Mouse (Mus musculus): Measurements from ENCODE around the gene Dirc2. TPM values are rescaled to one million over a fixed set of nuclear protein-coding genes. Genes with fewer than 3 reads are reported as not detected.

The Dirc2 gene
- polyA plus RNA-seq, 1 experiment from 2014 or later: 11.1 TPM

DNA sequence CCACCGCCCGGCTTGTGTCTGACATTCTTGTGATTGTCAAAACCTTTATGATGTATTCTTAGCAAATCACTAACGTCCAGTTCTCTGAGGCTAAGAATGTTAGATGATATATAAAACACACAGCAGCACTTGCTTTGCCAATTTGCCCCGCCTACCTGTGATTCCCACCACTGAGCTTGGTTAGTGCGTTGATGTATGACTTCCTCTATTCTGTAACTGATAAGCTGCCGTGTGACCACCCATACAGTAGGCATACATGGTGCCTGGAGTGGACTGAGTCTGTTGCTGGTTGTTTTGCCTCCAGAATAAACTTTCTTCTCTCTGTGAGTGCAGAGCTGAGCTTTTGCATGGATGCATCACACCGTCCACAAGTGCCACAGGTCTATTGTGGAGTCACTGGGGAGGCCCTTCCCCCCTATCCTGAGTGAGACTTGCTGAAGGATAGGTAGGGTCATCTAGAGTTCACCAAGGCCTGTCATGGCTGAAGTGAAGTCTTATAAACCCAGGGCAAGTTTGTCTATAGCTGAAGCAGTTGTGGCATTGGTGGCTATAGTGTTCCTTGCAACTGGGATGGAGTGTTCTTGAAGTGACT lies 15.1 kb upstream of the Dirc2 start:
- Histone ChIP-seq H3K36me3 (replicated peaks) (peaks cover 22% of the 10 kb centered on the region), H3K27me3 (replicated peaks; ENCODE audit: low read depth, poor library complexity, severe bottlenecking) (no peaks in the 10 kb centered on the region), H3K4me1 (peaks cover 2% of the 10 kb centered on the region; the same call in 1 of the 2 replicates), H3K4me3 (no peak overlapping the region), H3K9me3 (no peaks in the 10 kb centered on the region), H3K27ac (replicated peaks) (no peak overlapping the region)
- no peak for DNase-seq (ENCODE audit: low spot score)
- WGBS: 88% methylated on average over 7 of the region's 7 CpGs

- 85% methylated on average over 3 of the region's 3 CpGs for WGBS
- Histone ChIP-seq H3K27ac (replicated peaks) (no peak overlapping the region), H3K36me3 (replicated peaks) (peaks cover 12% of the 10 kb centered on the region)
These were observed 14.0 kb upstream of the Dirc2 start for GRCm38 (mm10) chr16:35783207-35783573.

DNA sequence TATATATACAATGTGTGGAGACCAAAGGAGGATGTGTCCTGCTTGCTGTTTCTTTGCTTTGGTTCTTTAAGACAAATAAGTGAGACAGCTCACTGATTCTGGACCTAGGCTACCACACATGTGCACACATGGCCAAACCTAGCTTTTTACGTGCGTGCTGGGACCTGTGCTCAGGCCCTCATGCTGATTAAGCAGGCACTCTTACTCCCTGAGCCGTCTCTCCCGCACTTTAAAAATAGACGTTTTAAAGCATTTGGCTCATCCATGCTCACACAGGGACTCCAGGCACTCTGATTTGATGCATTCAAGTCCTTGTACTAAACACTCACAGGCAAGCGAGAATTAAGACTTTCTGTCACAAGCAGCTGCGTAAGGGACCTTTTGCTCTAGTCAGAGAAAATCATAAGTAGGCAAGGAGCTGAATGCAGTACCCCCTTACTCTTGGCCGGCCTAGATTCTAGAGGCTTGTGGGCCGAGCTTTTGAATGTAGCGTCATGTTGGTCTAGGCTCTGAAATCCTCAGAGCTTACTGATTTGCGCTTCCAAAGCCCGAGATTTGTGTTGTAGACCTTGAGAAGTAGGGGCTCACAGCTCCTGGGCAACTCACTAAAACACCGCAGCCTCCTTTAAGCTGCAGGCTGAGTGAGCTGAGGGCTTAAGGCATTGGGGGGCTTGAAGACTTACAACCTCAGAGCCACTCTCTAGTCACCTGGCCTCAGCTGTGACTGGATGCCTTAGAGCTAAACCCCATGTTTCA lies 13.5 kb upstream of the Dirc2 start:
- 86% methylated on average over 13 of the region's 13 CpGs for WGBS
- peaks cover 6% of the 10 kb centered on the region for H3K36me3 ChIP-seq (replicated peaks)
- no peak for DNase-seq (ENCODE audit: low spot score)
- H3K9me3 ChIP-seq: no peaks in the 10 kb centered on the region
- no peaks in the 10 kb centered on the region for H3K27me3 ChIP-seq (replicated peaks; ENCODE audit: low read depth, poor library complexity, severe bottlenecking)
- H3K27ac ChIP-seq (replicated peaks): no peak overlapping the region
- peaks cover 2% of the 10 kb centered on the region; the same call in 1 of the 2 replicates for H3K4me1 ChIP-seq
- no peak overlapping the region for H3K4me3 ChIP-seq

More at GRCm38 (mm10) chr16:35783207-35783573, 14.0 kb upstream of the Dirc2 start:
- DNase-seq (ENCODE audit: low spot score): no peak
- Histone ChIP-seq H3K9me3 (no peaks in the 10 kb centered on the region), H3K4me1 (peaks cover 2% of the 10 kb centered on the region; the same call in 1 of the 2 replicates), H3K27me3 (replicated peaks; ENCODE audit: low read depth, poor library complexity, severe bottlenecking) (no peaks in the 10 kb centered on the region), H3K4me3 (no peak overlapping the region)

DNA sequence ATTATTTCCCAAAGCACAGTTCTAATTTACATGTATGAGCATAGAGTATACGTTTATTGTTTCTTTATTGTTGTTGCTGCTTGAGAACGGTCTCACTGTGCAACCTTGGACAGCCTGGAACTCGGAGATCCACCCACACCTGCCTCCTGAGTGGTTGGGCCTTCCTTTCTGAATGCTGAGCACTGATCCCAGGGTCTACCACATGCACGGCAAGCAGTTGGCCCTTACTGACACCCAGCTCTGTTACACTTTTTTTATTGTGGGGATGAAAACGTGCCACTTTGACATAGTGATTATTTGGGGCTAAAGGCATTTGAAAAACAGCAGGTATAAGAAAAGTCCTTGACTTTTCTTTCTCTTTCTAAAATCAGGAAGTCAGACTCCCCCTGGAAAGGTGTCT lies 12.5 kb upstream of the Dirc2 start:
- Histone ChIP-seq H3K4me3 (no peak overlapping the region), H3K36me3 (replicated peaks) (no peaks in the 10 kb centered on the region), H3K4me1 (peaks cover 2% of the 10 kb centered on the region; the same call in 1 of the 2 replicates), H3K27me3 (replicated peaks; ENCODE audit: low read depth, poor library complexity, severe bottlenecking) (no peaks in the 10 kb centered on the region), H3K9me3 (no peaks in the 10 kb centered on the region), H3K27ac (replicated peaks) (no peak overlapping the region)
- 87% methylated on average over 5 of the region's 5 CpGs for WGBS
- DNase-seq (ENCODE audit: low spot score): no peak

DNA sequence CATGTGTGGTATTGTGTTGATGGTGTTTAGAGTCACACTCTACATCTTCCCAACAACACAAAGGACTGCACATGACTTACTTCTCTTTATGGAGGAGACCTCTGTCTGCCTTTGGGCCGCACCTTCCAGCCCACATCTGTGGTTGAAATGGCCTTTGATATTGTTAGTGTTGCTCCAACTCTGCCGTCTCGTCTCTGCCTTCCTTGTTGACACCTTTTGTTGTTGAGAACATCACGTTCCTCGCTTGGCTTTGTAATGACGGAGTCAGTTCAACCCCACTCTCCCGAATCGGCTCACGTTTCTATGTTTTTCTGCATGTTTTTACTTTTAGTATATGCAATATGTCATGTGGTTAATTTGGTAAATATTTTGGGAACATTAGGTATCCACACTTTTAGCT lies 11.9 kb upstream of the Dirc2 start:
- Histone ChIP-seq H3K4me1 (peaks cover 2% of the 10 kb centered on the region; the same call in 1 of the 2 replicates), H3K27ac (replicated peaks) (no peak overlapping the region), H3K9me3 (no peaks in the 10 kb centered on the region), H3K4me3 (no peak overlapping the region), H3K36me3 (replicated peaks) (no peaks in the 10 kb centered on the region), H3K27me3 (replicated peaks; ENCODE audit: low read depth, poor library complexity, severe bottlenecking) (no peaks in the 10 kb centered on the region)
- no peak for DNase-seq (ENCODE audit: low spot score)
- WGBS: 90% methylated on average over 9 of the region's 9 CpGs

DNA sequence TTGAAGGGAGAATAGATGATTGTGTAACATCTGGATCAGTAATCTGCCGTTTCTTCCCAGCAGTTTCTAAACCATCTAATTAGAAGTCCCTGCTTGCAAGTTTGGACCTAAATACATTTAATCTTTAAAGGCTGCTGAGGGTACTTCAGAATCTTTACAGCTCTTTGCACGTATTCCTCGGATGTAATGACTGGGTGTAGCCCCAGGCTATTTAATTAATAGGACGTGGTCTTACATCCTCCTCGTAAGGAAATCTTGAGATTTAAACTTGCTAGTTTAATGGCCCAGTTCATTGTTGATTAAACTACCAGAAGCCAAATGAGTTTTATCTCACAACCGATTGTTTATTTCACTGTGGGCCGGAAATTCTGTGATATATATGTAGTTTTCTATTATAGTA lies 10.5 kb upstream of the Dirc2 start:
- H3K27me3 ChIP-seq (replicated peaks; ENCODE audit: low read depth, poor library complexity, severe bottlenecking): no peaks in the 10 kb centered on the region
- DNase-seq (ENCODE audit: low spot score): no peak
- H3K4me3 ChIP-seq: no peak overlapping the region
- H3K9me3 ChIP-seq: no peaks in the 10 kb centered on the region
- peaks cover 2% of the 10 kb centered on the region; the same call in 1 of the 2 replicates for H3K4me1 ChIP-seq
- H3K36me3 ChIP-seq (replicated peaks): no peaks in the 10 kb centered on the region
- H3K27ac ChIP-seq (replicated peaks): no peak overlapping the region
- WGBS: 75% methylated on average over 7 of the region's 7 CpGs

DNA sequence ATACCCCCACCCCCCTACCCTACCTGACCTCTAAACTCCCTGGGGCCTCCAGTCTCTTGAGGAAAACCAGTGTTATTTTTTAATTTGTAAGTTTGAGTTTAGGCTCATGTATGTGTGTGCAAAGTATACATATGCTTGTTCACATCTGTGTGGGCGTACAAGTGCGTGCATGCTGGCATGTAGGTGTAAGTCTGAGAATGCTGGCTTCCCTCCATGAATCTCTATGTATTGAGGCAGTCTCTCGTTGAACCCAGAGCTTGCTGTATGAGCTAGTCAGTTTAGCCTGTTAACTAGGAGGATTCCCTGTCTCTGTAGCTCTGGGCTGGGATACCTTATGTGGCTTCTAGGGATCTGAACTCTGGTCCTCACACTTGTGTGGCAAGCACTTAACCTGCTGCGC lies 8.6 kb upstream of the Dirc2 start:
- no peaks in the 10 kb centered on the region for H3K27me3 ChIP-seq (replicated peaks; ENCODE audit: low read depth, poor library complexity, severe bottlenecking)
- 94% methylated on average over 4 of the region's 4 CpGs for WGBS
- no peaks in the 10 kb centered on the region for H3K9me3 ChIP-seq
- peaks cover 1% of the 10 kb centered on the region for H3K36me3 ChIP-seq (replicated peaks)
- no peak overlapping the region for H3K27ac ChIP-seq (replicated peaks)
- no peak for DNase-seq (ENCODE audit: low spot score)
- no peak overlapping the region for H3K4me3 ChIP-seq
- no peaks in the 10 kb centered on the region for H3K4me1 ChIP-seq

DNA sequence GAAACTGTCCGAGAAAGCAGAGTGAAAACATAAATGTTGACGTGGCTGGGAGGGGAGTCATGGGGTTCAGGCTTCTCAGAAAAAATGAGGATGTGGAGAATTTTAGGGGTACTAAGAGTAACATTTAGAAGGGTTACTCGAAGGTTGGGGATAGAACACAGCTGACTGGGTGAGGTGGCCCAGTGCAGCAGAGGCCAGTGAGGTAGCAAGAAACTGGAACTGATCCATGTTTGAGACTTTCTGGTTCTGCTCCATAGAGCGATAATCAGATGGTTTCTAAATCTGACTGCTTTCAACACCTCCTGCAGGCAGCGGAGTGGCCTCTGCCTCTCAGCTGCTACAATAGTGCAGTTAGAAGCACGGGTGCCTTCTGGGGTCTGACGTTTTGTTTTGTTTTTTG lies 7.6 kb upstream of the Dirc2 start:
- Histone ChIP-seq H3K9me3 (no peaks in the 10 kb centered on the region), H3K27ac (replicated peaks) (no peak overlapping the region), H3K4me1 (peaks cover 2% of the 10 kb centered on the region; the same call in 1 of the 2 replicates), H3K4me3 (no peak overlapping the region), H3K27me3 (replicated peaks; ENCODE audit: low read depth, poor library complexity, severe bottlenecking) (no peaks in the 10 kb centered on the region), H3K36me3 (replicated peaks) (peaks cover 12% of the 10 kb centered on the region)
- 90% methylated on average over 7 of the region's 7 CpGs for WGBS
- DNase-seq (ENCODE audit: low spot score): no peak

DNA sequence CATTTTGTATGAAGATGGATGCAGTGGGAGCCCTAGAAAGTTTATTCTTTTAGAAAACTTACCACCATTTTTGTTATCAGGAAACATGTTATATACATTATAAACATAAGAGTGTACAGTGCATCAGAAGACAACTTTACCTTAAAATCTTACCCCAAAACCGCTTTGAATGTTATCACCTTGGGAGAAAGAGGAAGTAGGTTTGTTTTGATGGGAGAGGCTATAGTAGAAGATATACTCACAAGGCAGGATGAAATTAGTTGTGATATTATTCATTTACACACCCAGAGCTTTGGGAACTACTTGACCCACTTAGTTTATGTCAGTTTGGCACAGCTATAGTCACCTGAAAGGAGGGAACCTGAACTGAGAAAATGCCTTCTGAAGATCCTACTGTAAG lies 6.7 kb upstream of the Dirc2 start:
- Histone ChIP-seq H3K27ac (replicated peaks) (no peak overlapping the region), H3K4me1 (peaks cover 11% of the 10 kb centered on the region), H3K27me3 (replicated peaks; ENCODE audit: low read depth, poor library complexity, severe bottlenecking) (no peaks in the 10 kb centered on the region), H3K36me3 (replicated peaks) (peaks cover 12% of the 10 kb centered on the region), H3K9me3 (no peaks in the 10 kb centered on the region), H3K4me3 (no peak overlapping the region)
- DNase-seq (ENCODE audit: low spot score): no peak
- 88% methylated on average over 1 of the region's 1 CpGs for WGBS

DNA sequence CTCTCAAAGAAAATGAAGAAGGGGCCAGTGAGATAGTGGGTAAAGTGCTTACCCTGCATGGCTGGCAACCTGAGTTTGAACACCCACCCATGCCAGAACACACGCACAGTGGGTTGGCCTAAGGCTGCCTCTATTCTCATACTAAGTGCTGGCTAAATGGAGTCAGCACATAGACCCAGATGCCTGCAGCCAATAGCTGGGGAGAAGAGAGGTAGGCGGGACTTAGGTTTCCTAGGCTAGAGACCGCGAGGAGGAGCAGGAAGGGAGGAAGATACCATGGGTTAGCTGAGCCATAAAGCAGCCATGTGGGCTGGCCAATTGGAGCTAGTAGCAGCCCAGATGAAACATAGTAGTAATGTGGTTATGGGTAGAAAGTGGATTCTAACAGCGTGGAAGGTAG lies 3.4 kb upstream of the Dirc2 start:
- DNase-seq (ENCODE audit: low spot score): no peak
- peaks cover 32% of the 10 kb centered on the region for H3K4me1 ChIP-seq
- H3K4me3 ChIP-seq: no peak overlapping the region
- H3K9me3 ChIP-seq: no peaks in the 10 kb centered on the region
- WGBS: 88% methylated on average over 5 of the region's 5 CpGs
- no peaks in the 10 kb centered on the region for H3K27me3 ChIP-seq (replicated peaks; ENCODE audit: low read depth, poor library complexity, severe bottlenecking)
- H3K36me3 ChIP-seq (replicated peaks): peaks cover 12% of the 10 kb centered on the region
- H3K27ac ChIP-seq (replicated peaks): no peak overlapping the region

DNA sequence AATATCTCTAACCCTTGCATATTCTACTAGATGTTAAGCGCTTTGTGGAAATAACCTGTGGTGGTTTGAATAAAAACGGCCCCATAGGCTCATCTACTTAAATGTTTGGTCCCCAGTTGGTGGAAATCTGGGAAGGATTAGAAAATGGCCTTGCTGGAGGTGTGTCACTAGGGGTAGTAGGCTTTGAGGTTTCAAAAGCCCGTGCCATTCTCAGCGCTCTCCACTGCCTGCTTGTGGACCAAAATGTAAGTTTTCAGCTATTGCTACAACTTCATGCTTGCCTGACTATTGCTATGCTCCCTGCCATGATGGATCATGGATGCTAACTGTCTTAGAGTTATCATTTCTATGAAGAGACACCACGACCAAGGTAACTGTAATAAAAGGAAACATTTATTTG lies 2.5 kb upstream of the Dirc2 start:
- H3K36me3 ChIP-seq (replicated peaks): peaks cover 12% of the 10 kb centered on the region
- H3K27ac ChIP-seq (replicated peaks): no peak overlapping the region
- H3K27me3 ChIP-seq (replicated peaks; ENCODE audit: low read depth, poor library complexity, severe bottlenecking): no peaks in the 10 kb centered on the region
- DNase-seq (ENCODE audit: low spot score): no peak
- peak overlapping the region; percentile 93; the same call in 1 of the 2 replicates for H3K4me3 ChIP-seq
- H3K9me3 ChIP-seq: no peaks in the 10 kb centered on the region
- 84% methylated on average over 5 of the region's 5 CpGs for WGBS
- H3K4me1 ChIP-seq: peaks cover 36% of the 10 kb centered on the region

DNA sequence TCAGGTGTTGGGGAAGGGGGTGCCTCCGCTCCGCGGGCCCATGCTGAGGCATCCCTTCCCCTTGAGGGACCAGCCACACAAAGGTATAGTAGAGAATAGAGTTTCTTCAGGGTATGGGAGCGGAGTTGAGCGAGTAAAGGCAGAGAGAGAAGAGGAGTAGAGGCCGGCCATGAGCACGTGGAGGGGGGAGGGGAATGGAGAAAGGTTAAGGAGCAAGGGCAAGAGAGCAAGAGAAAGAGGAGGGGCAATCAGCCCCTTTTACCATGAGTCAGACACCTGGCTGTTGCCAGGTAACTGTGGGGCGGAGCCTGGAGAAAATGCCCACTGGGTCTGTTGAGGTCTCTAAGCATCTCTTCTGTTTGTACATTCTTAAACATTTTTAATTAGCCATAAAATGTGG lies 2.0 kb upstream of the Dirc2 start:
- H3K4me1 ChIP-seq: peaks cover 36% of the 10 kb centered on the region
- no peaks in the 10 kb centered on the region for H3K9me3 ChIP-seq
- WGBS: 16% methylated on average over 8 of the region's 8 CpGs
- 0 out of 2 replicates have a peak overlapping the region, but pooled peaks have one; percentile 40 for H3K27ac ChIP-seq (replicated peaks)
- peaks cover 12% of the 10 kb centered on the region for H3K36me3 ChIP-seq (replicated peaks)
- peak; percentile 18 for DNase-seq (ENCODE audit: low spot score)
- H3K27me3 ChIP-seq (replicated peaks; ENCODE audit: low read depth, poor library complexity, severe bottlenecking): no peaks in the 10 kb centered on the region
- peak overlapping the region; percentile 93 for H3K4me3 ChIP-seq
